Mouse (Mus musculus) liver, embryonic 15.5 days (tissue): ENCODE results near the gene Ss18l2. TPM values are rescaled to one million over a fixed set of nuclear protein-coding genes. Genes with fewer than 3 reads are reported as not detected.
A peak's percentile ranks its signal among the peaks of the same experiment; 100 is the strongest.

ENCODE experiments used
- ATAC-seq: fragments of 200-750 bp; cut with Nextera tagmentation; 2 replicates; pipeline ENCODE4 v1.8.0; 2017; ENCODE audit warnings: moderate number of reproducible peaks, mild to moderate bottlenecking, moderate library complexity; ENCODE audit not compliant: insufficient read depth
- H3K27ac ChIP-seq: fragments of 300-500 bp; sonication (generic); replicated peaks from 2 replicates; pipeline ENCODE4 v1.5.1; 2015; ENCODE audit warnings: mild to moderate bottlenecking, inconsistent platforms
- H3K27me3 ChIP-seq: fragments of 300-500 bp; sonication (generic); 2 replicates; pipeline ENCODE4 v1.6.1; 2015; ENCODE audit warnings: mild to moderate bottlenecking, inconsistent platforms
- H3K36me3 ChIP-seq: fragments of 300-500 bp; sonication (generic); replicated peaks from 2 replicates; pipeline ENCODE4 v1.6.1; 2015; ENCODE audit warnings: moderate library complexity, mild to moderate bottlenecking, inconsistent platforms
- H3K4me1 ChIP-seq: fragments of 300-500 bp; sonication (generic); replicated peaks from 2 replicates; pipeline ENCODE4 v1.6.1; 2015; ENCODE audit warnings: inconsistent platforms
- H3K4me2 ChIP-seq: fragments of 300-500 bp; sonication (generic); 2 replicates; pipeline ENCODE4 v1.6.1; 2015; ENCODE audit warnings: moderate library complexity, mild to moderate bottlenecking, inconsistent platforms
- H3K4me3 ChIP-seq: fragments of 300-500 bp; sonication (generic); replicated peaks from 2 replicates; pipeline ENCODE4 v1.5.1; 2015; ENCODE audit warnings: mild to moderate bottlenecking, inconsistent platforms
- H3K9ac ChIP-seq: fragments of 300-500 bp; sonication (generic); 2 replicates; pipeline ENCODE4 v1.6.1; 2015; ENCODE audit warnings: moderate library complexity, mild to moderate bottlenecking, inconsistent platforms
- H3K9me3 ChIP-seq: fragments of 300-500 bp; sonication (generic); replicated peaks from 2 replicates; pipeline ENCODE4 v1.6.1; 2016; ENCODE audit warnings: inconsistent platforms
- WGBS: fragments of 180-500 bp; shearing (Covaris S2); methylation state at CpG from one replicate; pipeline ENCODE4 v1.1.7; 2015; ENCODE audit warnings: mixed read lengths; ENCODE audit not compliant: insufficient replicate concordance; 5-methylcytosine and 5-hydroxymethylcytosine counted together
- polyA plus RNA-seq: library from polyadenylated mRNA; unstranded; fragments of >200 nt; fragmentation: Nextera tagmentation; extraction: Ambion mirVana; gene quantifications from 2 replicates; pipeline ENCODE4 v1.2.1, GENCODE M21; 2015

The Ss18l2 gene
- polyA plus RNA-seq, 1 experiment from 2014 or later, result 55.3 TPM

GRCm38 (mm10) chr9:121704261-121704645, 5.9 kb upstream of the Ss18l2 start:
- Histone ChIP-seq H3K27ac (peak overlapping the region; percentile 96), H3K9me3 (no peaks in the 10 kb centered on the region), H3K4me3 (peak overlapping the region; percentile 84), H3K4me1 (peaks cover 57% of the 10 kb centered on the region), H3K36me3 (no peaks in the 10 kb centered on the region), H3K4me2 (peak overlapping the region; percentile 93), H3K9ac (peak overlapping the region; percentile 78), H3K27me3 (no peaks in the 10 kb centered on the region)
- WGBS, result 34% methylated on average over 11 of the region's 11 CpGs
- no peak for ATAC-seq

- Histone ChIP-seq H3K9me3 (no peaks in the 10 kb centered on the region), H3K4me1 (peaks cover 64% of the 10 kb centered on the region), H3K4me3 (peak within 1 kb of the TSS; percentile 84), H3K36me3 (no peaks in the 10 kb centered on the region), H3K9ac (peak within 1 kb of the TSS; percentile 78), H3K27ac (peak within 1 kb of the TSS; percentile 96), H3K27me3 (no peaks in the 10 kb centered on the region), H3K4me2 (peak within 1 kb of the TSS; percentile 93)
- 1% methylated on average over 69 of the region's 69 CpGs for WGBS
- peak; percentile 95 for ATAC-seq
Measured at GRCm38 (mm10) chr9:121704646-121705625, 5.2 kb upstream of the Ss18l2 start, which contains the start of gene Sec22c. Gene Sec22c (minus strand): TSS chr9:121705490.

- H3K9me3 ChIP-seq, result no peaks in the 10 kb centered on the region
- ATAC-seq, result no peak
- H3K27me3 ChIP-seq, result no peaks in the 10 kb centered on the region
- peak overlapping the region; percentile 78; the same call in 1 of the 2 replicates for H3K9ac ChIP-seq
- H3K4me1 ChIP-seq, result peaks cover 71% of the 10 kb centered on the region
- no peak overlapping the region; the same call in 1 of the 2 replicates for H3K4me3 ChIP-seq
- H3K36me3 ChIP-seq, result no peaks in the 10 kb centered on the region
- WGBS, result 56% methylated on average over 6 of the region's 6 CpGs
- peak overlapping the region; percentile 93 for H3K4me2 ChIP-seq
- peak overlapping the region; percentile 96 for H3K27ac ChIP-seq
Measured at GRCm38 (mm10) chr9:121706029-121706675, 4.0 kb upstream of the Ss18l2 start.

GRCm38 (mm10) chr9:121707801-121708200, 2.3 kb upstream of the Ss18l2 start:
- peaks cover 82% of the 10 kb centered on the region for H3K4me1 ChIP-seq
- H3K9ac ChIP-seq, result no peak overlapping the region
- no peak for ATAC-seq
- no peak overlapping the region for H3K4me2 ChIP-seq
- no peaks in the 10 kb centered on the region for H3K9me3 ChIP-seq
- no peak overlapping the region for H3K4me3 ChIP-seq
- WGBS, result 49% methylated on average over 6 of the region's 6 CpGs
- no peaks in the 10 kb centered on the region for H3K27me3 ChIP-seq
- H3K27ac ChIP-seq, result no peak overlapping the region
- peaks cover 8% of the 10 kb centered on the region for H3K36me3 ChIP-seq

- Histone ChIP-seq H3K4me3 (no peak overlapping the region), H3K4me2 (no peak overlapping the region), H3K27ac (no peak overlapping the region), H3K4me1 (peaks cover 76% of the 10 kb centered on the region), H3K9me3 (no peaks in the 10 kb centered on the region), H3K27me3 (no peaks in the 10 kb centered on the region), H3K9ac (no peak overlapping the region), H3K36me3 (peaks cover 18% of the 10 kb centered on the region)
- WGBS, result 44% methylated on average over 7 of the region's 7 CpGs
- ATAC-seq, result no peak
Measured at GRCm38 (mm10) chr9:121708506-121709486, 1.3 kb upstream of the Ss18l2 start.

GRCm38 (mm10) chr9:121710584-121710975, 451 bp downstream of the Ss18l2 start:
- WGBS, result under 1% methylated on average over 18 of the region's 18 CpGs

GRCm38 (mm10) chr9:121717048-121717447, 6.9 kb downstream of the Ss18l2 start:
- H3K4me3 ChIP-seq, result no peak overlapping the region
- no peak for ATAC-seq
- H3K9me3 ChIP-seq, result no peaks in the 10 kb centered on the region
- no peak overlapping the region for H3K4me2 ChIP-seq
- no peak overlapping the region for H3K27ac ChIP-seq
- H3K27me3 ChIP-seq, result no peaks in the 10 kb centered on the region
- peaks cover 23% of the 10 kb centered on the region for H3K36me3 ChIP-seq
- peaks cover 34% of the 10 kb centered on the region for H3K4me1 ChIP-seq
- no peak overlapping the region for H3K9ac ChIP-seq
- 70% methylated on average over 2 of the region's 2 CpGs for WGBS

More at GRCm38 (mm10) chr9:121710584-121710975, 451 bp downstream of the Ss18l2 start:
- Histone ChIP-seq H3K36me3 (peaks cover 20% of the 10 kb centered on the region), H3K27ac (peak overlapping the region; percentile 94), H3K27me3 (no peaks in the 10 kb centered on the region), H3K4me3 (peak overlapping the region; percentile 95), H3K4me2 (peak overlapping the region; percentile 85), H3K9me3 (no peaks in the 10 kb centered on the region), H3K4me1 (peaks cover 58% of the 10 kb centered on the region), H3K9ac (peak overlapping the region; percentile 89)
- ATAC-seq, result peak; percentile 68

GRCm38 (mm10) chr9:121718070-121718705, 8.1 kb downstream of the Ss18l2 start:
- H3K9me3 ChIP-seq, result no peaks in the 10 kb centered on the region
- peak overlapping the region; percentile 98 for H3K27ac ChIP-seq
- no peak for ATAC-seq
- peak overlapping the region; percentile 95 for H3K4me3 ChIP-seq
- peak overlapping the region; percentile 90 for H3K4me2 ChIP-seq
- H3K9ac ChIP-seq, result peak overlapping the region; percentile 76
- H3K4me1 ChIP-seq, result peaks cover 32% of the 10 kb centered on the region
- no peaks in the 10 kb centered on the region for H3K27me3 ChIP-seq
- H3K36me3 ChIP-seq, result peaks cover 11% of the 10 kb centered on the region
- 57% methylated on average over 15 of the region's 15 CpGs for WGBS

GRCm38 (mm10) chr9:121718792-121719318, 8.7 kb downstream of the Ss18l2 start, which contains the start of gene Nktr:
Gene Nktr (plus strand): TSS chr9:121719169.
- peaks cover 34% of the 10 kb centered on the region for H3K4me1 ChIP-seq
- no peaks in the 10 kb centered on the region for H3K27me3 ChIP-seq
- H3K4me2 ChIP-seq, result peak within 1 kb of the TSS; percentile 90
- H3K36me3 ChIP-seq, result peaks cover 5% of the 10 kb centered on the region; the same call in 1 of the 2 replicates
- peak within 1 kb of the TSS; percentile 95 for H3K4me3 ChIP-seq
- peak within 1 kb of the TSS; percentile 96 for H3K9ac ChIP-seq
- no peaks in the 10 kb centered on the region for H3K9me3 ChIP-seq
- under 1% methylated on average over 56 of the region's 61 CpGs for WGBS
- peak; percentile 97 for ATAC-seq
- H3K27ac ChIP-seq, result peak within 1 kb of the TSS; percentile 98
